Mouse (Mus musculus) erythroblast, adult 5-6 weeks (primary cell): ENCODE measurements around the gene Zfp787. TPM values are rescaled to one million over a fixed set of nuclear protein-coding genes. Genes with fewer than 3 reads are reported as not detected.
"Not testable (repeated sequence)": the region's sequence is repeated elsewhere in the genome, so short reads cannot be mapped to it uniquely, and the experiment has no call there.

Source experiments
- ATAC-seq: replicated peaks from 2 replicates; pipeline ENCODE4 v1.8.0; 2016; ENCODE audit warnings: moderate number of reproducible peaks, mild to moderate bottlenecking, moderate TSS enrichment, inconsistent platforms; ENCODE audit not compliant: poor library complexity, low FRiP score, severe bottlenecking
- total RNA-seq, 2 experiments: library from RNA; stranded (forward) in 1 of 2; stranded (reverse) in 1 of 2; fragments of 150-400 nt in 1 of 2; fragments of 200-764, 138-1000 nt in 1 of 2; gene quantifications; 2 replicates each; pipeline versions ENCODE4 v1.2.3 to v1.2.4; 2015 to 2017; ENCODE audit warnings: low replicate concordance in 2 of 2

Gene Zfp787
- total RNA-seq, 2 experiments from 2014 or later: 1.5 to 5.2 TPM

DNA sequence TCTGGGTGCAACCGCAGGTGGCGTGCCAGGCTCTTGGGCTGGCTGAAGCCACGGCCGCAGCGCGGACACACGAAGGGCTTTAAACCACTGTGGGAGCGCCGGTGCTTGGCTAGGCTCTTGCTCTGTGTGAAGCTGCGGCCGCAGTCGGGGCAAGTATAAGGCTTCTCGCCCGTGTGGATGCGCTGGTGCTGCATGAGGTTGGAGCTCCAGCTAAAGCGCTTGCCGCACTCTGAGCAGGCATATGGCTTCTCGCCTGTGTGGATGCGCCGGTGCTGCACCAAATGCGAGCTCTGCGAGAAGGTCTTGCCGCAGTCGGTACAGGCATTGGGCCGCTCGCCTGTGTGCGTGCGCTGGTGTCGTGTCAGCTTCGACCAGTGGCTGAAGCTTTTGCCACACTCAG, 23.2 kb downstream of the Zfp787 start:
- ATAC-seq: no peak

DNA sequence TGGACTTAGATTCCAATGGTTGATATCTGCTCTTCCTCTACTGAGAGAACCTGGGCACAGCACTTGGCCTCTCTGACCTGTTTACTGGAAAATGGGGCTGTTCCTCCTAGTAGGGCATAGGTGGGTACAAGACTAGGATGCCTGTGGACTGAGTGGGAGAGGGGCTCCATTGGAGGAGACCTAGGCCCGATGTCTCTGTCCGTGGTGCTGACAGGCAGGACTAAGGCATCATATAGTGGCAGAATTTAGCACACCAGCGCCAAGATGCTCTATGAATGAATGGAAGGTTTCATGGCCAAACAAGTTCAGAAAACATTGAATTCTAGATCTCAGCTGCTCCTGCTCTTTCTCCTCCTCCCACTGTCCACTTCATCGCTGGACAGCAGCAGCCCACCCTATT, 25.5 kb downstream of the Zfp787 start:
- ATAC-seq: no peak

- ATAC-seq: peak; percentile 80
Observed at GRCm38 (mm10) chr7:6126690-6127448, 28.9 kb downstream of the Zfp787 start.

- ATAC-seq: not testable (repeated sequence)
Observed at GRCm38 (mm10) chr7:6121128-6121527, 34.7 kb downstream of the Zfp787 start.

DNA sequence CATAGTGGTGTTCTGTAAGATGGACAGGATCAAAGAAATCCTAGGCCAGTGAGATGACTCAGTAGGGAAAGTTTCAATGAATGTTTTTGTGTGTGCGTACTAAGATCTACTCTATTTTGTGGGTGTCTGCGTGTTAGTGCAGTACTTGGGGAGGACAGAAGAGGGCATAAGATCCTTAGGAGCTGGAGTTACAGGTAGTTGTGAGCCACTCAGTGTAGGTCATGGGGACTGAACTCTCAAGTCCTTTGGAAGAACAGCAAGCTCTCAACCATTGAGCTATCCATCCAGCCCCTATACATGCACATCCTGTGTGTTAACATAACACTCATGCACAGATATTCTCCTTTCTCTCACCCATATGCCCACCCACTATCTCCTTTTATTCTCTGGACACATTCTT, 35.7 kb downstream of the Zfp787 start:
- not testable (repeated sequence) for ATAC-seq

- ATAC-seq: no peak
Observed at GRCm38 (mm10) chr7:6119501-6119900, 36.3 kb downstream of the Zfp787 start.

Other genes with a start within 250 kb of the Zfp787 start
- not detected in 2 replicates for gene Vmn1r65, start 145.0 kb downstream of the Zfp787 start, total RNA-seq (2015; ENCODE audit: low replicate concordance)
- gene Vmn1r65, start 145.0 kb downstream of the Zfp787 start, total RNA-seq (2017; ENCODE audit: low replicate concordance): not detected in 2 replicates
- gene Nlrp4c, start 110.8 kb downstream of the Zfp787 start, total RNA-seq (2015; ENCODE audit: low replicate concordance): not detected in 2 replicates
- gene Nlrp4c, start 110.8 kb downstream of the Zfp787 start, total RNA-seq (2017; ENCODE audit: low replicate concordance): 0.14 TPM in 1 of 2 replicates, not detected in the other
- 0.77 and 1.5 TPM in 2 replicates for gene Zfp444, start 16.2 kb upstream of the Zfp787 start, total RNA-seq (2015; ENCODE audit: low replicate concordance)
- gene Zfp444, start 16.2 kb upstream of the Zfp787 start, total RNA-seq (2017; ENCODE audit: low replicate concordance): 1.3 and 5.7 TPM in 2 replicates
- not detected in 2 replicates for gene Galp, start 41.1 kb upstream of the Zfp787 start, total RNA-seq (2015; ENCODE audit: low replicate concordance)
- not detected in 2 replicates for gene Galp, start 41.1 kb upstream of the Zfp787 start, total RNA-seq (2017; ENCODE audit: low replicate concordance)
- gene Zscan5b, start 66.3 kb upstream of the Zfp787 start, total RNA-seq (2015; ENCODE audit: low replicate concordance): not detected in 2 replicates
- not detected in 2 replicates for gene Zscan5b, start 66.3 kb upstream of the Zfp787 start, total RNA-seq (2017; ENCODE audit: low replicate concordance)
- not detected in 2 replicates for gene Epp13, start 96.7 kb upstream of the Zfp787 start, total RNA-seq (2015; ENCODE audit: low replicate concordance)
- gene Epp13, start 96.7 kb upstream of the Zfp787 start, total RNA-seq (2017; ENCODE audit: low replicate concordance): not detected in 2 replicates
- gene Zfp667, start 130.6 kb upstream of the Zfp787 start, total RNA-seq (2015; ENCODE audit: low replicate concordance): not detected in 2 replicates
- 0.09 and 0.84 TPM in 2 replicates for gene Zfp667, start 130.6 kb upstream of the Zfp787 start, total RNA-seq (2017; ENCODE audit: low replicate concordance)
- not detected in 2 replicates for gene Zfp583, start 175.3 kb upstream of the Zfp787 start, total RNA-seq (2015; ENCODE audit: low replicate concordance)
- not detected in 2 replicates for gene Zfp583, start 175.3 kb upstream of the Zfp787 start, total RNA-seq (2017; ENCODE audit: low replicate concordance)
- not detected in 2 replicates for gene Gm3854, start 187.8 kb upstream of the Zfp787 start, total RNA-seq (2015; ENCODE audit: low replicate concordance)
- not detected in 2 replicates for gene Gm3854, start 187.8 kb upstream of the Zfp787 start, total RNA-seq (2017; ENCODE audit: low replicate concordance)
- gene Zfp78, start 207.3 kb upstream of the Zfp787 start, total RNA-seq (2015; ENCODE audit: low replicate concordance): not detected in 2 replicates
- gene Zfp78, start 207.3 kb upstream of the Zfp787 start, total RNA-seq (2017; ENCODE audit: low replicate concordance): 0.43 and 2.1 TPM in 2 replicates
- not detected in 2 replicates for gene Zfp28, start 227.3 kb upstream of the Zfp787 start, total RNA-seq (2015; ENCODE audit: low replicate concordance)
- 9.6 TPM in 1 of 2 replicates, not detected in the other for gene Zfp28, start 227.3 kb upstream of the Zfp787 start, total RNA-seq (2017; ENCODE audit: low replicate concordance)
- not detected in 2 replicates for gene Smim17, start 242.7 kb upstream of the Zfp787 start, total RNA-seq (2015; ENCODE audit: low replicate concordance)
- not detected in 2 replicates for gene Smim17, start 242.7 kb upstream of the Zfp787 start, total RNA-seq (2017; ENCODE audit: low replicate concordance)